Mouse (Mus musculus) embryonic facial prominence, embryonic 11.5 days (tissue): ENCODE measurements around the gene Gjb6. TPM values are rescaled to one million over a fixed set of nuclear protein-coding genes. Genes with fewer than 3 reads are reported as not detected.

Experiments used
- ATAC-seq: fragments of 200-750 bp; cut with Nextera tagmentation; replicated peaks from 2 replicates; pipeline ENCODE4 v1.8.0; 2017; ENCODE audit warnings: low read depth; ENCODE audit not compliant: insufficient number of reproducible peaks, low FRiP score, low TSS enrichment
- DNase-seq: peaks from one replicate; pipeline ENCODE4 v3.0.0-alpha.2; 2015; ENCODE audit warnings: low spot score
- H3K27ac ChIP-seq: fragments of 300-500 bp; sonication (generic); replicated peaks from 2 replicates; pipeline ENCODE4 v1.5.1; 2014; ENCODE audit warnings: mild to moderate bottlenecking, low read depth, low read length, control low read depth
- H3K27me3 ChIP-seq: fragments of 300-500 bp; sonication (generic); 2 replicates; pipeline ENCODE4 v1.6.1; 2014; ENCODE audit warnings: mild to moderate bottlenecking, low read length, moderate library complexity, mixed read lengths; ENCODE audit not compliant: control insufficient read depth, insufficient read depth
- H3K36me3 ChIP-seq: fragments of 300-500 bp; sonication (generic); replicated peaks from 2 replicates; pipeline ENCODE4 v1.6.1; 2014; ENCODE audit warnings: low read depth, mild to moderate bottlenecking, low read length, moderate library complexity, mixed read lengths; ENCODE audit not compliant: control insufficient read depth, insufficient read depth
- H3K4me1 ChIP-seq: fragments of 300-500 bp; sonication (generic); 2 replicates; pipeline ENCODE4 v1.6.1; 2014; ENCODE audit warnings: low read length, mixed read lengths; ENCODE audit not compliant: control insufficient read depth, insufficient read depth
- H3K4me2 ChIP-seq: fragments of 300-500 bp; sonication (generic); 2 replicates; pipeline ENCODE4 v1.6.1; 2014; ENCODE audit warnings: low read depth, mild to moderate bottlenecking, control low read depth, low read length, moderate library complexity
- H3K4me3 ChIP-seq: fragments of 300-500 bp; sonication (generic); 2 replicates; pipeline ENCODE4 v1.5.1; 2014; ENCODE audit warnings: low read depth, low read length, control low read depth
- H3K9ac ChIP-seq: fragments of 300-500 bp; sonication (generic); replicated peaks from 2 replicates; pipeline ENCODE4 v1.6.1; 2014; ENCODE audit warnings: mild to moderate bottlenecking, control low read depth, low read length
- H3K9me3 ChIP-seq: fragments of 300-500 bp; sonication (generic); replicated peaks from 2 replicates; pipeline ENCODE4 v1.6.1; 2016; ENCODE audit warnings: mild to moderate bottlenecking, low read length, inconsistent platforms, mixed read lengths; ENCODE audit not compliant: control insufficient read depth
- WGBS: fragments of 180-500 bp; shearing (Covaris S2); extraction: QIAGEN DNeasy Blood & Tissue Kit; methylation state at CpG from one replicate; pipeline ENCODE4 v1.1.7; 2014; 5-methylcytosine and 5-hydroxymethylcytosine counted together
- polyA plus RNA-seq: library from polyadenylated mRNA; unstranded; fragments of >200 nt; fragmentation: Nextera tagmentation; extraction: Ambion mirVana; gene quantifications from 2 replicates; pipeline ENCODE4 v1.2.1, GENCODE M21; 2014

Gjb6 gene
- polyA plus RNA-seq, 1 experiment from 2014 or later, result 8.0 TPM

DNA sequence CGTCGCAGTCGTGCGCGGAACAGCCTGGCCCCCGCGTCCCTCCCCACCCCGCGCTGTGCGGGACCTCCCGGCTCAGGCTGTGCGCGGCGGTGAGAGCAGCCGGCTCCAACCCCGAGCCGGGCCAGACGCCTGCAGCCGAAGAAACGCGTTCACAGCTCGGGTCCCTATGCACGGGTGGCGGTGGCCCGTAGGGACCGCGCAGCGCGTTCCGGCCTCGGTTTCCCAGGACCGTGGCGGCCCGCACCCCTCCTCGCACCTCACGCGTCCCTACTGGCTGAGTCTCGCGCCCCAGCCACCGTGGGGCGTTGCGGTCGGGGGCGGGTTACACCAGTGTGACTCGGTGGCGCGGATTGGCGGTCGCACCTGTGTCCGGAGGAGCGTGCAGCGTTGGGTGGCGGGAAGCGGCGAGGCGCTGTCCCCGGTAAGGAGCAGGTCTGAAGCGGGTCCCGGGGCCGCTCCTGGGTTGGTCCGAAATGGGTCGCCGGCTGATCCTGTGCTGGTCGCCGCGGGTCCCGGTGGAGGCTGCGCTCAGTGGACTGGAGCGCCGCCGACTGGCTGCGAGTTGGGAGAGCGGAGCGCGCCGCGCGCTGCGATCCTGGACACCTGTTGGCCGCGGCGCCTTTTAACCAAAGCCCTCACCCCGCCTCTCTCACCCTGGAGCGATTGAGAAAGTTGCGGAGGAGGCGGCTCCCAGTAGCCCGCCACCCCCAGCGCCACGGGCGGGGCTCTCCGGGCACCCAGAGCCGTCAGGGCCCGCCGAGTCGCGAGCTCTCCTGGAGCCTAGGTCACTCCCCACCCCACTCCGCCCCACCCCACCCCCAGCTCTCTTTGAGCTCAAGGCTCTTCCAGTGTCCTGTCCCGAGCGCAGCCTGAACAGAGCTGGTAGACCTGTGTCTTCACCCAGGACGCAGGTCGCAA is 29.0 kb downstream of the Gjb6 start, which contains the start of gene Gjb2:
Gjb2 (minus strand) TSS at position 597 of the 918 bp plus-strand sequence.
- Histone ChIP-seq H3K4me2 (peak within 1 kb of the TSS; percentile 98), H3K4me1 (peaks cover 4% of the 10 kb centered on the region), H3K27ac (no peak within 1 kb of the TSS), H3K4me3 (peak within 1 kb of the TSS; percentile 54), H3K9ac (peak within 1 kb of the TSS; percentile 54), H3K27me3 (peaks cover 48% of the 10 kb centered on the region), H3K36me3 (no peaks in the 10 kb centered on the region), H3K9me3 (no peaks in the 10 kb centered on the region)
- ATAC-seq (peak; percentile 74), DNase-seq (peak; percentile 59)
- WGBS, result under 1% methylated on average over 86 of the region's 101 CpGs

DNA sequence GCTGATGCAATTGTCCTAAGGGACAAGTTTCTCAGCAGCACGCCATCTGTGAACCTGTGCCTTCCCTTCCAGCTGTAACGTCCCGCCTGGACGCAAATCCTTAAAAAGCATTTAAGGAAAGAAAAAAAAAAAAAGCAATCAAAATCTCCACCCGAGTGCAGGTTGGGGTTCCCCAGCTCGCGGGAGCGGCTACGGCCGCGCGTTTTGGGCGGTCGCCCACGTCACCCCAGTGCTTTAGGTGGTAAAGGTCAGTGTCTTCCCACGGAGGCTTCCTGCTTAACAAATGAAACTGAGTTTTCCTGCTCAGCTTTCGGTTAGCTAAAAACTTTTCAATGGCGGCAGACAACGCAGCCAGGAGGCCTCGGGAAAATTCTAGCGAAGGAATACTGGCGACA is 29.7 kb downstream of the Gjb6 start:
- no peak for ATAC-seq
- no peak overlapping the region for H3K27ac ChIP-seq
- DNase-seq, result no peak

DNA sequence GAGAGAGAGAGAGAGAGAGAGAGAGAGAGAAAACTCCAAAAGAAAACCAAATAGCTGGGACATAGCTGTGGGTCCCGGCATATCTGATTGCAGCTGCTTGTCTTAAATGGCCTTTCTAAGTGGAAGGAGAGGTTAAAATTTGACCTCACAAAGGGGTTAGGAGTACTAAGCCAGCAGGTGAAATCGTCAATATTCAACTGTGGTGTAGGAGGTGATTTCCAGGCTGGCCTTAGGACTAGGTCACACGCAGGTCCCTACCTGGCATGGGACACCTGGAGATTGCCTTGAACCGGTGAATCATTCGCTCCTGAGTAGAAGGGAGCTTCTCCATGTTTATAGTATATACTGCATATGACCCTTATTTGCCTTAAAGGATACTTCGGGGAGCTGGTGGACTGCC is 30.3 kb downstream of the Gjb6 start:
- 0 out of 2 replicates have a peak overlapping the region, but pooled peaks have one; percentile 54 for H3K4me3 ChIP-seq
- DNase-seq, result no peak

More for the DNA sequence above, 29.7 kb downstream of the Gjb6 start:
- Histone ChIP-seq H3K4me3 (peak overlapping the region; percentile 54), H3K36me3 (no peaks in the 10 kb centered on the region), H3K4me1 (peaks cover 4% of the 10 kb centered on the region), H3K27me3 (peaks cover 48% of the 10 kb centered on the region), H3K4me2 (peak overlapping the region; percentile 98), H3K9ac (peak overlapping the region; percentile 54), H3K9me3 (no peaks in the 10 kb centered on the region)
- whole genome bisulfite sequencing, result 2% methylated on average over 22 of the region's 22 CpGs

GRCm38 (mm10) chr14:57101623-57102022 is 31.8 kb downstream of the Gjb6 start:
- WGBS, result 85% methylated on average over 7 of the region's 7 CpGs

More for the DNA sequence above, 30.3 kb downstream of the Gjb6 start:
- H3K27me3 ChIP-seq, result peaks cover 48% of the 10 kb centered on the region
- 46% methylated on average over 6 of the region's 6 CpGs for WGBS
- no peaks in the 10 kb centered on the region for H3K9me3 ChIP-seq
- H3K4me2 ChIP-seq, result peak overlapping the region; percentile 98
- no peak overlapping the region for H3K9ac ChIP-seq
- H3K27ac ChIP-seq, result no peak overlapping the region
- peaks cover 4% of the 10 kb centered on the region for H3K4me1 ChIP-seq
- no peak for ATAC-seq
- no peaks in the 10 kb centered on the region for H3K36me3 ChIP-seq

GRCm38 (mm10) chr14:57095855-57096254 is 37.6 kb downstream of the Gjb6 start:
- H3K9ac ChIP-seq, result no peak overlapping the region
- ATAC-seq, result no peak
- H3K27me3 ChIP-seq, result no peaks in the 10 kb centered on the region
- no peaks in the 10 kb centered on the region for H3K4me1 ChIP-seq
- H3K27ac ChIP-seq, result no peak overlapping the region
- no peak for DNase-seq
- WGBS, result 75% methylated on average over 4 of the region's 4 CpGs
- no peaks in the 10 kb centered on the region for H3K9me3 ChIP-seq
- no peak overlapping the region for H3K4me3 ChIP-seq
- H3K4me2 ChIP-seq, result no peak overlapping the region
- H3K36me3 ChIP-seq, result no peaks in the 10 kb centered on the region

More at GRCm38 (mm10) chr14:57101623-57102022, 31.8 kb downstream of the Gjb6 start:
- no peaks in the 10 kb centered on the region for H3K36me3 ChIP-seq
- DNase-seq, result no peak
- ATAC-seq, result no peak
- H3K27me3 ChIP-seq, result peaks cover 41% of the 10 kb centered on the region
- H3K4me1 ChIP-seq, result peaks cover 4% of the 10 kb centered on the region
- H3K9ac ChIP-seq, result no peak overlapping the region
- no peak overlapping the region for H3K4me2 ChIP-seq
- H3K4me3 ChIP-seq, result no peak overlapping the region
- H3K9me3 ChIP-seq, result no peaks in the 10 kb centered on the region
- no peak overlapping the region for H3K27ac ChIP-seq

DNA sequence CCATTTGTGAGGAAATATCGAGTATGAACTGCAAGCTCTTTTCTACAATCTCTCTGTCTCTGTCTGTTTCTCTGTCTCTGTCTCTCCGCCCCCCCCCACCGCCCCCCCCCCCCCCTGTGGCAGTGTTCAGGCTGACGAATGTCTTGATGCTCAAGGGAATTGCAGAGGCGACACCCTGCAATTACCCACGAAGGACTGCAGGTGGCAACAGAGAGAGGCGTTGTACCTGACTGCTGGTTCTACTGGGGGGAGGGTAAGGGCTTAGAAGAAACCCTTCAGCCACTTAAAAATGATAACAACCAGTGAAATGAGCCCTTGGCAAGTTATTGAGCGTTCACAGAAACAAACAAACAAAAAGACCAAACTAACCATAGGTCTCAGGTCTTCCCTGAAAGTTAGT is 40.4 kb downstream of the Gjb6 start:
- DNase-seq (peak; percentile 61), ATAC-seq (no peak)
- Histone ChIP-seq H3K27me3 (no peaks in the 10 kb centered on the region), H3K4me3 (no peak overlapping the region), H3K27ac (no peak overlapping the region), H3K4me2 (no peak overlapping the region), H3K9ac (no peak overlapping the region), H3K4me1 (no peaks in the 10 kb centered on the region), H3K9me3 (no peaks in the 10 kb centered on the region), H3K36me3 (no peaks in the 10 kb centered on the region)
- WGBS, result 14% methylated on average over 6 of the region's 8 CpGs

DNA sequence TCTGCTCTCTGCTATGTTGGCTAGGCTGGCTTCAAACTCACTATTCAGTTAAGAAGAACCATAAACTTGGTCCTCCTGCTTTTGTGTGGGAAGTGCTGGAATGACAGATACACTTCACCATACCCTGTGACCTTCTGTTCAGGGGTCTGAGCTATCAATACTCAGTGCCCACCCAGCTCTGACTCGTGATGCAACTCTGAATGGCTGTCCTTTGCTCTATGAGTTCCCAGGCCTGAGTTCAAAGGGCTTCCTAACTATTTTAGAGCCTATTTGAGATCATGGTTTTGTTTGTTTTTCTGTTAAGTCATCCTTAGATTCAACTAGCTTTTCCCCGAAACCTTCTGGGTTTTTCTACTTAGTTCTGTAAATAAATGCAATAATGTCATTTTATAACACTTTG is 43.4 kb downstream of the Gjb6 start:
- H3K9me3 ChIP-seq, result no peaks in the 10 kb centered on the region
- DNase-seq (no peak), ATAC-seq (no peak)
- no peak overlapping the region for H3K4me2 ChIP-seq
- 61% methylated on average over 2 of the region's 2 CpGs for WGBS
- no peaks in the 10 kb centered on the region for H3K27me3 ChIP-seq
- no peaks in the 10 kb centered on the region for H3K4me1 ChIP-seq
- H3K36me3 ChIP-seq, result no peaks in the 10 kb centered on the region
- no peak overlapping the region for H3K9ac ChIP-seq
- no peak overlapping the region for H3K27ac ChIP-seq
- H3K4me3 ChIP-seq, result no peak overlapping the region

DNA sequence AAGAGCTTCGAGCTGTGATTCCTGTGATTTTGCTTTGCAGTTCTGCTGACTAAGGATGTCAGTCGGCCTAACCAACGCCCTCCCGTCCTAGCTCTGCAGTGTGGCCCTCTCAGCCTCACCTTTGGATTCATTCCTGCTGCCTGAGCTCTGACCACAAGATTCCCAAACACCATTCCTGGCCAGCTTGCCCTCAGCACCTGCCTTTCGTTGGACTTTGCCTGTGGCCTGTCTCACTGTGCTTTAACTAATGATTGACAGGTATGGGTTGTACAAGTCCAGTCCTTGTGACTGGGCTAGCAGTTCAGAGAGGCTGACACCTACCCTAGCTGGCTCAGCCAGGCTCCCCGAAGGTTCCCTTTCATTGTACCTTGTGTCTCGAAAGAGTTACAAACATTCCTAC is 44.3 kb downstream of the Gjb6 start:
- Histone ChIP-seq H3K36me3 (no peaks in the 10 kb centered on the region), H3K9me3 (no peaks in the 10 kb centered on the region), H3K9ac (no peak overlapping the region), H3K4me2 (no peak overlapping the region), H3K27ac (no peak overlapping the region), H3K4me3 (no peak overlapping the region), H3K4me1 (no peaks in the 10 kb centered on the region), H3K27me3 (no peaks in the 10 kb centered on the region)
- WGBS, result 85% methylated on average over 7 of the region's 7 CpGs
- DNase-seq, result no peak
- ATAC-seq, result no peak
